Mouse (Mus musculus) small intestine, adult 2 months (tissue): Measurements from ENCODE around the gene Ube2m. TPM values are rescaled to one million over a fixed set of nuclear protein-coding genes. Genes with fewer than 3 reads are reported as not detected.

Source experiments
- H3K27ac ChIP-seq: fragments of 200-500 bp; 2 replicates; pipeline ENCODE4 v1.5.1; 2012; ENCODE audit warnings: low read depth, low read length, control low read depth, inconsistent platforms; ENCODE audit not compliant: insufficient read depth
- H3K27me3 ChIP-seq: fragments of 200-500 bp; 2 replicates; pipeline ENCODE4 v1.6.1; 2012; ENCODE audit warnings: mild to moderate bottlenecking, moderate library complexity, low read length, inconsistent platforms; ENCODE audit not compliant: control insufficient read depth, insufficient read depth
- H3K36me3 ChIP-seq: fragments of 200-500 bp; 2 replicates; pipeline ENCODE4 v1.6.1; 2012; ENCODE audit warnings: mild to moderate bottlenecking, low read length, control low read depth, inconsistent platforms; ENCODE audit not compliant: control insufficient read depth, insufficient read depth
- H3K4me1 ChIP-seq: fragments of 200-500 bp; 2 replicates; pipeline ENCODE4 v1.6.1; 2012; ENCODE audit warnings: low read length, inconsistent platforms, mixed read lengths; ENCODE audit not compliant: control insufficient read depth, insufficient read depth, insufficient read length
- H3K4me3 ChIP-seq: fragments of 200-500 bp; 2 replicates; pipeline ENCODE4 v1.5.1; 2012; ENCODE audit warnings: low read depth, mild to moderate bottlenecking, control low read depth, inconsistent platforms, low read length, moderate library complexity
- CTCF ChIP-seq: fragments of 200-500 bp; IDR thresholded peaks from 2 replicates; pipeline ENCODE4 v1.5.1; 2012; ENCODE audit warnings: low read depth, mild to moderate bottlenecking, control low read depth, inconsistent platforms, low read length, moderate library complexity, mixed read lengths; ENCODE audit not compliant: insufficient replicate concordance, insufficient read length; ENCODE audit errors: extremely low read depth
- POLR2A ChIP-seq: fragments of 200-500 bp; IDR thresholded peaks from 2 replicates; pipeline ENCODE4 v1.6.1; 2012; ENCODE audit warnings: low read depth, mild to moderate bottlenecking, control low read depth, inconsistent platforms, low read length, moderate library complexity
- WGBS: fragments of 180-500 bp; shearing (Covaris S2); methylation state at CpG from one replicate; pipeline ENCODE4 v1.1.7; 2018; 5-methylcytosine and 5-hydroxymethylcytosine counted together
- polyA plus RNA-seq: library from polyadenylated mRNA; depleted of rRNA; stranded (reverse); fragments of >200 nt; gene quantifications from 2 replicates; pipeline ENCODE4 v1.2.3, GENCODE M21; 2012; rRNA removed

Ube2m gene
- polyA plus RNA-seq, 1 experiment, result 93.7 TPM

DNA sequence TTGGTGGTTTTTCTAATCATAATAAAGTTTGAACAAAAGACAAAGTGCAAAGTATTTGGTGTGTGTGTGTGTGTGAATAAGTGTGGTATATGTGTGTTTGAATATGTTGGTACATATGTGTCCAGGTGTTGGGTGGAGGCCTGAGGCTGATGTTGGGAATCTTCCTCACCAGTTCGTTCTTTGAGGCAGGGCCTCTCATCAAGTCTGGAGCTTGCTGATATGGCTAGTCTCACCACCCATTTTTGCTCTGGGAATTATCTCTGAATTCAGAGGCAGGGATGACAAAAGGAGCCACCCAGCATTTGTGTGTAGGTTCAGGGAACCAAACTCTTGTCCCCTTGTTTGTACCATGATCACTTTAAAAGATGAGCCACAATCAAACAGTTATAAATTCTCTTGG is 52.4 kb downstream of the Ube2m start:
- Histone ChIP-seq H3K27me3 (no peaks in the 10 kb centered on the region), H3K36me3 (no peaks in the 10 kb centered on the region), H3K4me3 (no peak overlapping the region), H3K27ac (no peak overlapping the region), H3K4me1 (no peaks in the 10 kb centered on the region; the same call in 1 of the 2 replicates)
- 70% methylated on average over 1 of the region's 1 CpGs for WGBS
- TF ChIP-seq CTCF (no peak), POLR2A (no peak)

Other genes with a start within 250 kb of the Ube2m start
- gene Zscan18, start 234.6 kb downstream of the Ube2m start, polyA plus RNA-seq, result 0.15 and 0.24 TPM in 2 replicates
- gene Zfp329, start 219.4 kb downstream of the Ube2m start, polyA plus RNA-seq, result 0.11 and 0.22 TPM in 2 replicates
- gene Zfp110, start 203.5 kb downstream of the Ube2m start, polyA plus RNA-seq, result 3.3 and 5.3 TPM in 2 replicates
- 0.15 TPM in 2 replicates for gene Zfp128, start 157.1 kb downstream of the Ube2m start, polyA plus RNA-seq
- 4.0 and 5.6 TPM in 2 replicates for gene Zscan22, start 140.5 kb downstream of the Ube2m start, polyA plus RNA-seq
- 1,663 and 2,242 TPM in 2 replicates for gene Rps5, start 116.0 kb downstream of the Ube2m start, polyA plus RNA-seq
- 0.22 and 0.41 TPM in 2 replicates for gene Rnf225, start 110.9 kb downstream of the Ube2m start, polyA plus RNA-seq
- 3.1 and 3.5 TPM in 2 replicates for gene Zfp324, start 72.4 kb downstream of the Ube2m start, polyA plus RNA-seq
- gene Zfp446, start 60.4 kb downstream of the Ube2m start, polyA plus RNA-seq, result 1.2 and 1.8 TPM in 2 replicates
- gene Slc27a5, start 40.1 kb downstream of the Ube2m start, polyA plus RNA-seq, result 0.19 TPM in 1 of 2 replicates, not detected in the other
- gene Trim28, start 39.2 kb downstream of the Ube2m start, polyA plus RNA-seq, result 101 and 195 TPM in 2 replicates
- 22.1 and 46.2 TPM in 2 replicates for gene Zbtb45, start 28.2 kb downstream of the Ube2m start, polyA plus RNA-seq
- 58.3 and 102 TPM in 2 replicates for gene Chmp2a, start 3.5 kb downstream of the Ube2m start, polyA plus RNA-seq
- 0.66 and 0.95 TPM in 2 replicates for gene Mzf1, start 16.5 kb upstream of the Ube2m start, polyA plus RNA-seq
- gene Vmn1r85, start 56.9 kb upstream of the Ube2m start, polyA plus RNA-seq, result not detected in 2 replicates
- not detected in 2 replicates for gene Vmn1r86, start 81.6 kb upstream of the Ube2m start, polyA plus RNA-seq
- gene Vmn1r87, start 101.9 kb upstream of the Ube2m start, polyA plus RNA-seq, result not detected in 2 replicates
- gene Vmn1r88, start 121.3 kb upstream of the Ube2m start, polyA plus RNA-seq, result not detected in 2 replicates
- not detected in 2 replicates for gene Vmn1r89, start 174.7 kb upstream of the Ube2m start, polyA plus RNA-seq
- gene Lig1, start 239.0 kb upstream of the Ube2m start, polyA plus RNA-seq, result 4.0 and 10.1 TPM in 2 replicates
- 1.7 and 2.4 TPM in 2 replicates for gene Zswim9, start 240.4 kb upstream of the Ube2m start, polyA plus RNA-seq